Mouse (Mus musculus) ES-CJ7 (cell line): ENCODE results near the gene Trove2.

ENCODE experiments used
- DNase-seq: peaks from one replicate; pipeline ENCODE4 v3.0.0; 2011; ENCODE audit warnings: low read depth, low spot score

The Trove2 gene

GRCm38 (mm10) chr1:143776446-143777411 lies at the start of gene Trove2, which contains the start of gene Uchl5:
TSS of gene Trove2 (minus strand) at chr1:143777068.
TSS of gene Uchl5 (plus strand) at chr1:143777272.
- peak; percentile 99 for DNase-seq

DNA sequence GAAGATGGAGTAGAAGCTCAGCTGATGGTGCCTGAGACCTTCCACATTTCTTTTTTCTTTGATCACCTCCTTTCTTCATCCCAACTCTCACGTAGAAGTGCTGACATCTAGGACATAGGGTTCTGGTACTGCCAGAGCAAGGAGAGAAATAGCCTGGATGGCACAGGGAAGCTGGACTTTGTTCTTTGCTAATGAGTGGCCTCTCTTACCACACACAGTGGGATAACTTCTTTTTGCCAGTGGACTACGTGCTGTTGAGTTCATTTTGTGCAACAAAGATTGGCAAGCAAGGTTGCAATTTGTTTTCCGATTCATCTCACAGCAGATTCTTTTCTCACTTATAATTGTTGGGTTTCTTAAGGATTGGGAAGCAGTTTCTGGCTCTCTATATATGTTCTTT lies 45.8 kb upstream of the Trove2 start:
- no peak for DNase-seq

GRCm38 (mm10) chr1:143820096-143820877 lies 43.4 kb upstream of the Trove2 start:
- DNase-seq: peak; percentile 49

GRCm38 (mm10) chr1:143813676-143814360 lies 37.0 kb upstream of the Trove2 start:
- DNase-seq: peak; percentile 82

DNA sequence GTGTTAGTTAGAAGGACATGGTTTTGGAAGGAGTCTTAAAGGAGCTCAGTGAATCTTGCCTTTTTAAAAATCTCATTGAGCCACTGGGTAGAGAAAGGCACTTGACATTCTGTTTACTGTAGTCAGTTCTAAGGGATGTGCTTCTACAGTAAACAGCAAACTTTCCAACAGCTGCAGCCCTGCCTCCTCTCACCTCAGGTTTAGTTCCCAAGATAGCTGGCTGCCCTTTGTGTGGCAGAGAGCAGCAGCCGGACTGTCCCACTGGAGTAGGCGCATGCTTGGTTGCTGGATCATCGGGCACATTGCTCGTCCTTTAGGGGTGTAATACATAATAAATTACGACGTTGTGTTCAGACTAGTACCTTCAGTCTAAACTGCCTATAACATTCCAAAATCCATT lies 32.2 kb upstream of the Trove2 start:
- DNase-seq: no peak

DNA sequence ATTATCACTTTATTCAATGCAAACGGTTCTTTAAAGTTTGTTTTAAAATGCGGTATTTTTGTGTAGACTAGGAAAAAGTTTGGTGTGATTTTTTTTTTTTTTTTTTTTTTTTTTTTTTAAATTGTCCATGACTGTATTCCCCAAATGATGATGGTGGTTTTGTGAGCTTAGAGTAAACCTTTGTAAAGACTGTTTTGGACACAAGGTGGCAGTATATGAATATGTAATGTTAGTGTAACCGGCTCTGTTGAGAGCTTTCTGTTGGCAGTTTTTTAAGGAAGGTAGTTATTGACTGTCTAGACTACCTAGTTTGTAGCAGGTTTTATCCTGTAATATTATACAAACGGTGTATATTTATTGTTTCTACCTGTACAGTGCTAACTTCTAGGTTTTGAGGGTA lies 26.7 kb upstream of the Trove2 start:
- DNase-seq: peak; percentile 81

GRCm38 (mm10) chr1:143788584-143789227 lies 11.8 kb upstream of the Trove2 start:
- DNase-seq: peak; percentile 75

GRCm38 (mm10) chr1:143777558-143778218 lies 820 bp upstream of the Trove2 start:
- DNase-seq: peak; percentile 56

DNA sequence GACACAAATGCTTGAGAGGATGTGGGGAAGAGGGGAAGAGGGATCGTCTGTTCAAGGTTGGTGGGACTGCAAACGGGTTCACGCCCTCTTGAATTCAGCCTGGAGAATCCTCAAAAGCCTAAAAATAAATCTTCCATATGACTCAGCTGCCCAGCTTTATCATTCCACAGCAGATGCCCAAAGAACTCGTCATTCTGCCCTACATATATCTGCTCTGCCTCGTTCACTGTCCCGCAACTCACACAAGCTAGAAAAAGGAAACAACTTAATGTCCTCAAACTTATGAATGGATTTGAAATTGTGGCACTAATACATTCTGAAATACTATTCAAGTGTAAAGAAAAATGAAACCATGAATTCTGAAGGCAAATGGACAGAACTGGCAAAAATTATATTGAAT lies 3.0 kb downstream of the Trove2 start:
- no peak for DNase-seq

GRCm38 (mm10) chr1:143773082-143773481 lies 3.8 kb downstream of the Trove2 start:
- DNase-seq: no peak

DNA sequence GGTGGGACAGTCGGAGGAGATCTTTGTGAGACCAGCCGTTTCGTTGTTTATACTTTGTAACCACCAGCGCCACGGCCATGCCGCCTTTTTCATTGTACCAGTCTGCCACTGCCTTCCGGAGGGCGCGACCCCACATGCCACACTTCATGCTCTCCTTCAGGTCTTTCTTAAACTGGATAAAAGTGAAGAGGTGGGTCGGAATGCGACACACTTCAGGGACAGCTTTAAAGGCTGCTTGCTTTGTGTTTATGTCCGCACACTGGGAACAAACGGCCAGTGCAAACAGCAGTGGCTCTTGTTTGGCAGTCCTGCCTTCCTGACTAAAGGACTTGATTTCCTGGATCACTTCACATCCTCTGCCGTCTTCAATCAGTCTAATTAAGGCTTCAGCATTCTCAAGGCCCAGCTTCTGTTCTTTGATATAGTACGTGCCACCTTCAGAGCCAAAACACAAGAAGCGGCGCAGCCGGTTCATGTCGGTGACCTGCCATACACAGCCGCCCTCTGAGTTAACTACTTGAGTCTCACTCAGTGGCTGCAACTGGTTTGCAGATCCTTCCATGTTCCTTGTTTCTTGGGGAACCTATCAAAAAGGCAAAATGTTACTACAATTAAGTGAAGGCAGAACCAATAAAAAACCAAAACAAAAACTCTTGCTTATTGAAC lies 6.3 kb downstream of the Trove2 start:
- no peak for DNase-seq

GRCm38 (mm10) chr1:143766238-143766637 lies 10.6 kb downstream of the Trove2 start:
- no peak for DNase-seq

DNA sequence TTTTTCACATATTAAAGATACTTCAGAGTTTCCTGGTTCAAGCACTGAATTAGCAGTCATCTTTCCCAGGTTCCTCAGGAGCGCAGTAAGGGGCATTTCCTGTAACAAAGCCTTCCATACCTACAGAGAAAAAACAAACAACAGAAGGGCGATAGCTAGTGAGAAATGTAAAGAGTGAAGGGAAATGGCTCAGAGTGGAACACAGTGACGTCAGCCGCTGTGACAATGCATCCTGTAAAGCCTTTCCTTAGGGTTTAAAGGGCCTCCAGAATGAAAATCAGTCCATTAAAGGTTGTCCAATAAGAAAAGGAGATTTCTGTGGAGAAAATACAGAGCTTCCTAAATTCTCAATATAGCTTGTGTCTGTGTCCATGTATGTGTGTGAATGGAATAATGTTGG lies 11.1 kb downstream of the Trove2 start:
- no peak for DNase-seq

DNA sequence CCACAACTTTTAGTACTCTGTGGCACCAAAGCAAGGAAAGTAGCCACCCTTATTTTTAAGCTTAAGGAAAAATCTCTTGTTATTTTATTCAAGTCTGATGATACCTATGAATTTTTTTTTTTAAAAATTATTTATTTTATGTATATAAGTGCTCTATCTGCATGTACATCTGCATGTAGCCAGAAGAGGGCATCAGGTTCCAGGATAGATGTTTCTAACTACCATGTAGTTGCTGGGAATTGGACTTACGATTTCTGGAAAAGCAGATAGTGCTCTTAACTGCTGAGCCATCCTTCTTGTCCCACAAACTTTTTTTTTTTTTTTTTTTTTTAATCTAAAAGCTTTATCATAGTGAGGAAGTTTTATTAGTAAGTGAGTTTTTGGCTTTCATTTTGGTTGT lies 12.4 kb downstream of the Trove2 start:
- DNase-seq: no peak

GRCm38 (mm10) chr1:143762159-143762558 lies 14.7 kb downstream of the Trove2 start:
- no peak for DNase-seq

GRCm38 (mm10) chr1:143745871-143746270 lies 31.0 kb downstream of the Trove2 start:
- DNase-seq: peak; percentile 52

- no peak for DNase-seq
Observed at GRCm38 (mm10) chr1:143742186-143742585, 34.7 kb downstream of the Trove2 start.

GRCm38 (mm10) chr1:143741331-143741730 lies 35.5 kb downstream of the Trove2 start:
- no peak for DNase-seq

- no peak for DNase-seq
Observed at GRCm38 (mm10) chr1:143740581-143740980, 36.3 kb downstream of the Trove2 start.
